Mouse (Mus musculus): ENCODE measurements around the gene Notch2. TPM values are rescaled to one million over a fixed set of nuclear protein-coding genes. Genes with fewer than 3 reads are reported as not detected.

The Notch2 gene
- polyA plus RNA-seq, 1 experiment = 16.3 TPM

DNA sequence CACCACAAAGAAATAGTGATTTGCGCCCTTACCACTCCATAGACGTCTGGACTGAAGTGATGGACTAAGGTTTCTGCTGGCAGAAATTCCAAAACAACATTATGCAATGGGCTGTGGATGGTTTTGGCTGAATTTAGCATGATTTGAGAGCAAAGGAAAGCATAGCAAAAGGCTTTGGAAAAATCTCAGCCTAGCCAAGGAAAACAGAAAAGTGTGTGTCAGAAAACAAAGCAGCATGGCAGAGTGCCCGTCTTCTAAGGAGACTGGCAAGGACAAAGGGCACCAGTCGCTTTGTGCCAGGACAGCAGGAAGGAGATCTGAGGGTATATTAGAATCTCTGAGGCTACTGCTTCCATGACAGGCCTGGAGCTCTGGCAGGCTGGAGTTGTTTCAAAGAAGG is 165.0 kb downstream of the Notch2 start:
- 40% methylated on average over 4 of the region's 4 CpGs for WGBS
- DNase-seq = peak; percentile 85
- no peak overlapping the region; the same call in 1 of the 2 replicates for H3K27ac ChIP-seq (ENCODE audit: insufficient read depth, low read depth, low read length)
- no peaks in the 10 kb centered on the region for H3K27me3 ChIP-seq (replicated peaks; ENCODE audit: control insufficient read depth, insufficient read depth, low read length)
- TF ChIP-seq POLR2A (IDR thresholded peaks at IDR 0.05; ENCODE audit: low read depth, low read length) (no peak), CTCF (conservative IDR thresholded peaks at IDR 0.05; ENCODE audit: insufficient read depth, insufficient read length, low read depth, low read length) (no peak)
- H3K36me3 ChIP-seq (ENCODE audit: control insufficient read depth, insufficient read depth, low read length) = no peaks in the 10 kb centered on the region
- no peak overlapping the region for H3K4me3 ChIP-seq (ENCODE audit: insufficient read depth, low read depth, low read length)
- peaks cover 3% of the 10 kb centered on the region; the same call in 1 of the 2 replicates for H3K4me1 ChIP-seq (ENCODE audit: control insufficient read depth, insufficient read depth, low read length)

DNA sequence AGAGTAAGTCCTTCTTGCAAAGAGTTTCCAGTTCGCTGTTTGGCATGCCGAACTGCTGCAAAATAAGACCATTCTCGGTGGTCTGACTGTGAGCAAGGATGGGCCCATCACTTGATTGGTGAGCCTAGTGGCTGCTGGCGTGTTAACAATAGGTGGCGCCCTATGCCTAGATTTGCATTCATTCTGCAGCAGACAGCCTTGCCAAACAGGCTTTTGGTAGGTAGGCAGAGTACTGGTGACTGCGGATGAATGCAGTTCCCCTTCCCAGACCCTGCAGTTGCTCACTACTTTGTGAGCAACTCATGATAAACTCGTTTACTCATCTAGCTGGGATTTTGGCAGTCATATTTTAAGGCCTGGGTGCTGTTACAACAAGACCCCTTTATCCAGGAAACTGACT is 167.5 kb downstream of the Notch2 start:
- peak; percentile 88 for TF ChIP-seq CTCF (conservative IDR thresholded peaks at IDR 0.05; ENCODE audit: insufficient read depth, insufficient read length, low read depth, low read length)
- no peak for TF ChIP-seq POLR2A (IDR thresholded peaks at IDR 0.05; ENCODE audit: low read depth, low read length)
- 34% methylated on average over 7 of the region's 7 CpGs for WGBS
- Histone ChIP-seq H3K36me3 (ENCODE audit: control insufficient read depth, insufficient read depth, low read length) (no peaks in the 10 kb centered on the region), H3K27me3 (replicated peaks; ENCODE audit: control insufficient read depth, insufficient read depth, low read length) (no peaks in the 10 kb centered on the region), H3K4me3 (ENCODE audit: insufficient read depth, low read depth, low read length) (no peak overlapping the region), H3K4me1 (ENCODE audit: control insufficient read depth, insufficient read depth, low read length) (peaks cover 3% of the 10 kb centered on the region; the same call in 1 of the 2 replicates), H3K27ac (ENCODE audit: insufficient read depth, low read depth, low read length) (no peak overlapping the region)
- peak; percentile 61 for DNase-seq

DNA sequence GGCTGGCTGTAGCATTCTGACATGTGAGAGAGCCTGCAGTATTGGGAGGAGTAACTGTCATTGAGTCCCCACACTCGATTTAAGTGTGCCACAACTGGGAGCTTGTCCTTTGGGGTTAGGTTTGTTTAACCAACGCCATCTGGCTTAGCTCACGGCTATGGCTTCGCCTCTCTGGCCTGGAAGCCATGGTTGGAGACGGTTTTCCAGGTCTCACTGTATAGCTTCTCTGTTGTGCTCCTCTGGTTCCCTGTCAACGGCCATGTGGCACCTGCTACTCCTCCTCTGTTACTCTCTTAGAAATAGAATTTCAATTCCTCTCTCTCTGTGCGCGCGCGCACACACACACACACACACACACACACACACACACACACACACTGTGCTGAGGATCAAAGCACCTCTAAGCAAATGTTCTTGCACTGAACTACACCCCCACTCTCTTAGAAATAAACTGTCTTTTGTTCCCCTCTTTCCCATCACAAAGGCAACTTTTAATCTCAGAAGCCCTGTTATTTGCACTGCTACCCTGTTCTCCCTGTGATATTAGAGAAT is 171.9 kb downstream of the Notch2 start:
- Histone ChIP-seq H3K4me1 (ENCODE audit: control insufficient read depth, insufficient read depth, low read length) (no peaks in the 10 kb centered on the region), H3K36me3 (ENCODE audit: control insufficient read depth, insufficient read depth, low read length) (no peaks in the 10 kb centered on the region), H3K27ac (ENCODE audit: insufficient read depth, low read depth, low read length) (no peak overlapping the region), H3K4me3 (ENCODE audit: insufficient read depth, low read depth, low read length) (no peak overlapping the region), H3K27me3 (replicated peaks; ENCODE audit: control insufficient read depth, insufficient read depth, low read length) (no peaks in the 10 kb centered on the region)
- WGBS = 68% methylated on average over 10 of the region's 10 CpGs
- no peak for TF ChIP-seq POLR2A (IDR thresholded peaks at IDR 0.05; ENCODE audit: low read depth, low read length)
- TF ChIP-seq CTCF (conservative IDR thresholded peaks at IDR 0.05; ENCODE audit: insufficient read depth, insufficient read length, low read depth, low read length) = no peak
- no peak for DNase-seq

DNA sequence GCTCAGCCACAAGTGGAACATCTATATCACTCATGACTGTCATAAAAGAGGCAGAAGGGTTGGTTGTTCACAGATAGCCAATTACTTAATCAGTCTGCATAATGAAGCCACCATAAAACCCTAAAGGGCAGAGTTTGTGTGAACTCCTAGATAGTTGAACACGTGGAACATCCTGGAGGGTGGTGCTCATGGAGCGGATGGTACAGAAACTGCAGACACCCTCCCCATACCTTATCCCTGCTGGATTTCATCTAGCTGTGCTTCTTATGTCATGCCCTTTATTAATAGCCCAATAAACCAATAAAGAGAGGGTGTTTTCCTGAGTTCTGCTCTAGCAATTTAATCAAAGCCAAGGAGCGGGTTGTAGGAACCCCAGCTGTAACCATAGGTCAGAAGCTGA is 174.4 kb downstream of the Notch2 start:
- WGBS = 92% methylated on average over 3 of the region's 3 CpGs
- Histone ChIP-seq H3K27ac (ENCODE audit: insufficient read depth, low read depth, low read length) (no peak overlapping the region), H3K36me3 (ENCODE audit: control insufficient read depth, insufficient read depth, low read length) (no peaks in the 10 kb centered on the region), H3K4me3 (ENCODE audit: insufficient read depth, low read depth, low read length) (no peak overlapping the region), H3K27me3 (replicated peaks; ENCODE audit: control insufficient read depth, insufficient read depth, low read length) (no peaks in the 10 kb centered on the region), H3K4me1 (ENCODE audit: control insufficient read depth, insufficient read depth, low read length) (no peaks in the 10 kb centered on the region)
- DNase-seq = no peak
- no peak for TF ChIP-seq CTCF (conservative IDR thresholded peaks at IDR 0.05; ENCODE audit: insufficient read depth, insufficient read length, low read depth, low read length)
- TF ChIP-seq POLR2A (IDR thresholded peaks at IDR 0.05; ENCODE audit: low read depth, low read length) = no peak

DNA sequence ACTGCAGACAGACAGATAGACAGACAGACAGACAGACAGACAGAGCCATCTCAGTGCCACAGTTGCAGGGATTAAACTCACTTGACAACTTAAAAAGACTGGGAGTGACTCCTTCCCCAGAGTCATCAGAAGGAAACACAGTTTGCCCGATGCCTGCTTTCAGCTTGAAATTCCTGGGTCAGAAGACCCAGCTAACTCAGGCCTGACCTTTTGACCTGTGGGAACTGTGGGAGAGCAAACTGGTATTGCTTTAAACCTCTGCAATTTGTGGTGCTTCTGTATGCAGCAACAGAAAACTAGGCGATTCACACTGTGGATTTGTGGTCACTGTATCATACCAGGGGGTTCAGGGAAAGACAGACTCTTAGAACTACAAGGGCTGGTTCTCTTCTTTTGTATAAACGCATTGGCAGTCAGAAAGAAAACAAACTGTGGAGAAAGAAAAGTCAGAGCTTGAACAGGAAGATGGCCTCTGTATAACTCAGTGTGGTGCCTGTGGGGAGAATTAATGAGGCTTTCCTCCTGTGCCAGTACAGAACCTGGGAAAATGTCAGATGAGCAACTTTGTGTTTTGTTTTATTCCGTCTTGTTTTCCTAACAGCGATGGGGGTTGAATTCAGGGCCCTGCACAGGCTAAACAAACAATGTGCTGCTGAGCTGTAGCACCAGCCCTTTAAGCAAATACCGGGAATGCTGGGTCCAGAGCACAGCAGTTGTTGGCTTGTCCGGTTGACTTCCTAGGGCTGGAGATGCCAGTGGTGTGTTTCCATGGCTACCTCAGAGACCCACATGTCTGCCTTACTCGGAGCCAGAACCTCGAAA is 184.6 kb downstream of the Notch2 start:
- Histone ChIP-seq H3K27me3 (replicated peaks; ENCODE audit: control insufficient read depth, insufficient read depth, low read length) (no peaks in the 10 kb centered on the region), H3K27ac (ENCODE audit: insufficient read depth, low read depth, low read length) (0 out of 2 replicates have a peak overlapping the region, but pooled peaks have one; percentile 8), H3K4me3 (ENCODE audit: insufficient read depth, low read depth, low read length) (no peak overlapping the region), H3K4me1 (ENCODE audit: control insufficient read depth, insufficient read depth, low read length) (no peaks in the 10 kb centered on the region), H3K36me3 (ENCODE audit: control insufficient read depth, insufficient read depth, low read length) (no peaks in the 10 kb centered on the region)
- WGBS = 32% methylated on average over 9 of the region's 9 CpGs
- no peak for TF ChIP-seq CTCF (conservative IDR thresholded peaks at IDR 0.05; ENCODE audit: insufficient read depth, insufficient read length, low read depth, low read length)
- no peak for TF ChIP-seq POLR2A (IDR thresholded peaks at IDR 0.05; ENCODE audit: low read depth, low read length)
- DNase-seq = no peak

DNA sequence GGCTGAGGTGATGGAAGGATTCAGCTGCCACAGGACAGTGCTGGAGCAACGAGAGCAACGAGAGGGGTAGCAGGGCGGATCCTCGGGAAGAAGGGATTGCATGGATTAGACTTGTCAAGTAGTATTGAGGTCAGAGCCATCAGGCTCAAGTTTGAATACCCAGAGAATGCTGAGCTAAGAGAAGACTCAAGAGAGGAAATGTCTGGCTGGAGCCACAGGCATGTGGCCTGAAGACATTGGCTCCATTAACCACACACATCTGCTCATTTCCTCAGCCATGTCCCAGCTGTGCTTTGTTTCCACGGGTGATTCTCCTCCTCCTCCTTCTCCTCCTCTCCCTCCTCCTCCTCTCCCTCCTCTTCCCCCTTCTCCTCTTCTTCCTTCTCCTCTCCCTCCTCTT is 186.4 kb downstream of the Notch2 start:
- Histone ChIP-seq H3K27me3 (replicated peaks; ENCODE audit: control insufficient read depth, insufficient read depth, low read length) (no peaks in the 10 kb centered on the region), H3K27ac (ENCODE audit: insufficient read depth, low read depth, low read length) (no peak overlapping the region), H3K36me3 (ENCODE audit: control insufficient read depth, insufficient read depth, low read length) (no peaks in the 10 kb centered on the region), H3K4me1 (ENCODE audit: control insufficient read depth, insufficient read depth, low read length) (no peaks in the 10 kb centered on the region), H3K4me3 (ENCODE audit: insufficient read depth, low read depth, low read length) (no peak overlapping the region)
- TF ChIP-seq POLR2A (IDR thresholded peaks at IDR 0.05; ENCODE audit: low read depth, low read length) (no peak), CTCF (conservative IDR thresholded peaks at IDR 0.05; ENCODE audit: insufficient read depth, insufficient read length, low read depth, low read length) (no peak)
- peak; percentile 19 for DNase-seq
- WGBS = 73% methylated on average over 5 of the region's 5 CpGs

Other genes with a start within 250 kb of the Notch2 start
- gene Pde4dip, start 124.8 kb upstream of the Notch2 start, polyA plus RNA-seq (2012; rRNA removed) = 37.7 and 58.1 TPM in 2 replicates
- gene Sec22b, start 112.3 kb upstream of the Notch2 start, polyA plus RNA-seq (2012; rRNA removed) = 24.6 and 31.1 TPM in 2 replicates
- gene Adam30, start 147.1 kb downstream of the Notch2 start, polyA plus RNA-seq (2012; rRNA removed) = not detected in 2 replicates
- gene Reg4, start 208.6 kb downstream of the Notch2 start, polyA plus RNA-seq (2012; rRNA removed) = not detected in 2 replicates

Data from kidney, adult 2 months (tissue).